Comparison of ENCODE assay signal across 8 mouse cellular contexts in genomic region chr5:113724446-113724845, GRCm38 (mm10). TPM values are rescaled to one million over a fixed set of nuclear protein-coding genes. Genes with fewer than 3 reads are reported as not detected.
DNase-seq lines count a peak whose midpoint lies in the region; ATAC-seq and TF ChIP-seq lines count a peak whose summit lies in the region.

Gene 1700069L16Rik, minus strand, starts transcription at chr5:113724772.

- TF ChIP-seq EP300 in liver, embryonic 14.5 days (IDR thresholded peaks at IDR 0.05; ENCODE audit: low read depth) = no peak

- 0 out of 2 replicates have a peak, but pooled peaks have one; percentile 14 for TF ChIP-seq POLR2A in bone marrow, adult 2 months (IDR thresholded peaks at IDR 0.05; ENCODE audit: borderline replicate concordance, control insufficient read depth, low read depth, low read length)

- TF ChIP-seq CTCF in bone marrow, adult 2 months (IDR thresholded peaks at IDR 0.05; ENCODE audit: control insufficient read depth, insufficient read depth, low read length) = peak; percentile 90
- peak; percentile 92 for TF ChIP-seq CTCF in liver, embryonic 14.5 days (IDR thresholded peaks at IDR 0.05; ENCODE audit: low read depth)

- H3K27me3 ChIP-seq in heart, embryonic 13.5 days (replicated peaks) = peaks cover 42% of the 10 kb centered on the region
- no peaks in the 10 kb centered on the region for H3K27me3 ChIP-seq in liver, embryonic 14.5 days (ENCODE audit: control insufficient read depth, insufficient read depth, low read length)
- H3K27me3 ChIP-seq in neural tube, embryonic 14.5 days (ENCODE audit: control insufficient read depth, insufficient read depth, low read length) = no peaks in the 10 kb centered on the region

- peak; percentile 72 for ATAC-seq in erythroblast, adult 5-6 weeks (replicated peaks; ENCODE audit: low FRiP score, poor library complexity, severe bottlenecking)
- ATAC-seq in heart, embryonic 13.5 days (ENCODE audit: extremely low read depth, insufficient number of reproducible peaks, low FRiP score, low TSS enrichment) = peak; percentile 31; the same call in 1 of the 2 replicates
- no peak for ATAC-seq in liver, embryonic 14.5 days (ENCODE audit: insufficient read depth)
- peak; percentile 70; the same call in 1 of the 2 replicates for ATAC-seq in neural tube, embryonic 14.5 days (ENCODE audit: low read depth)

- no peak within 1 kb of the TSS for H3K9ac ChIP-seq in heart, embryonic 13.5 days
- no peak within 1 kb of the TSS for H3K9ac ChIP-seq in liver, embryonic 14.5 days (replicated peaks)
- H3K9ac ChIP-seq in neural tube, embryonic 14.5 days (replicated peaks; ENCODE audit: low read depth, low read length) = no peak within 1 kb of the TSS

- H3K4me1 ChIP-seq in bone marrow, adult 2 months (ENCODE audit: control insufficient read depth, insufficient read depth, low read length) = no peaks in the 10 kb centered on the region
- H3K4me1 ChIP-seq in heart, embryonic 13.5 days = no peaks in the 10 kb centered on the region
- no peaks in the 10 kb centered on the region for H3K4me1 ChIP-seq in liver, embryonic 14.5 days (replicated peaks; ENCODE audit: control insufficient read depth in 2 of 2, insufficient read depth in 2 of 2, low read length in 1 of 2)
- H3K4me1 ChIP-seq in neural tube, embryonic 14.5 days (ENCODE audit: control insufficient read depth, insufficient read depth, low read length) = no peaks in the 10 kb centered on the region

- H3K4me2 ChIP-seq in heart, embryonic 13.5 days = no peak within 1 kb of the TSS
- H3K4me2 ChIP-seq in liver, embryonic 14.5 days (ENCODE audit: low read depth) = no peak within 1 kb of the TSS
- H3K4me2 ChIP-seq in neural tube, embryonic 14.5 days (ENCODE audit: low read depth, low read length) = no peak within 1 kb of the TSS

- no peak within 1 kb of the TSS for H3K4me3 ChIP-seq in bone marrow, adult 2 months (replicated peaks; ENCODE audit: control insufficient read depth, low read depth, low read length)
- H3K4me3 ChIP-seq in heart, embryonic 13.5 days = no peak within 1 kb of the TSS
- no peak within 1 kb of the TSS for H3K4me3 ChIP-seq in liver, embryonic 14.5 days (ENCODE audit: insufficient read depth in 1 of 2, low read depth in 2 of 2, low read length in 2 of 2)
- H3K4me3 ChIP-seq in neural tube, embryonic 14.5 days (ENCODE audit: low read depth, low read length) = no peak within 1 kb of the TSS

- no peaks in the 10 kb centered on the region for H3K36me3 ChIP-seq in heart, embryonic 13.5 days
- no peaks in the 10 kb centered on the region for H3K36me3 ChIP-seq in liver, embryonic 14.5 days (replicated peaks; ENCODE audit: control insufficient read depth, insufficient read depth, low read depth)
- no peaks in the 10 kb centered on the region for H3K36me3 ChIP-seq in neural tube, embryonic 14.5 days (ENCODE audit: control insufficient read depth, insufficient read depth, low read length)

- DNase-seq in A20 (ENCODE audit: low read depth, low spot score) = peak; percentile 65
- peak; percentile 90 for DNase-seq in kidney, postnatal 10 days
- DNase-seq in liver, embryonic 14.5 days (ENCODE audit: low read depth in 3 of 3, low spot score in 3 of 3) = peak; percentile 36 to 42 (median 39)
- DNase-seq in testis, postnatal 14 days (ENCODE audit: low spot score) = peak; percentile 80

- WGBS in bone marrow, adult 2 months = 5% methylated on average over 15 of the region's 15 CpGs
- 3% methylated on average over 15 of the region's 15 CpGs for WGBS in heart, embryonic 13.5 days
- WGBS in liver, embryonic 14.5 days (ENCODE audit: insufficient replicate concordance) = 6% methylated on average over 15 of the region's 15 CpGs
- 3% methylated on average over 15 of the region's 15 CpGs for WGBS in neural tube, embryonic 14.5 days

- no peaks in the 10 kb centered on the region for H3K9me3 ChIP-seq in heart, embryonic 13.5 days
- no peaks in the 10 kb centered on the region for H3K9me3 ChIP-seq in liver, embryonic 14.5 days (ENCODE audit: control insufficient read depth, low read length)
- H3K9me3 ChIP-seq in neural tube, embryonic 14.5 days (ENCODE audit: control insufficient read depth, low read length) = no peaks in the 10 kb centered on the region

- no peak within 1 kb of the TSS for H3K27ac ChIP-seq in bone marrow, adult 2 months (ENCODE audit: control insufficient read depth, insufficient read depth, low read depth, low read length, poor library complexity)
- H3K27ac ChIP-seq in heart, embryonic 13.5 days (replicated peaks) = no peak within 1 kb of the TSS
- H3K27ac ChIP-seq in liver, embryonic 14.5 days = no peak within 1 kb of the TSS
- H3K27ac ChIP-seq in neural tube, embryonic 14.5 days (ENCODE audit: low read depth, low read length) = no peak within 1 kb of the TSS

RNA-seq across cellular contexts. Expression of gene 1700069L16Rik, which starts in this region (rescaled TPM):
- not detected in 2 replicates for polyA plus RNA-seq in bone marrow, adult 2 months (2011; ENCODE audit: insufficient read depth, insufficient read length, low replicate concordance, missing spikeins)
- total RNA-seq in erythroblast, adult 5-6 weeks (2015; ENCODE audit: low replicate concordance) = not detected in 2 replicates
- total RNA-seq in erythroblast, adult 5-6 weeks (2017; ENCODE audit: low replicate concordance) = not detected in 2 replicates
- not detected in 2 replicates for polyA plus RNA-seq in heart, embryonic 13.5 days (2015; fragmentation: Nextera tagmentation; extraction: Ambion mirVana)
- not detected in 2 replicates for polyA plus RNA-seq in liver, embryonic 14.5 days (2012; rRNA removed)
- polyA plus RNA-seq in liver, embryonic 14.5 days (2014; fragmentation: Nextera tagmentation; extraction: Ambion mirVana) = not detected in 2 replicates
- not detected in 2 replicates for polyA plus RNA-seq in neural tube, embryonic 14.5 days (2014; fragmentation: Nextera tagmentation; extraction: Ambion mirVana)

Comparison
In these comparisons a context has a peak if more than half of its experiments do, and no peak if none do; other contexts are left out.
1. Peak in ATAC-seq in erythroblast, adult 5-6 weeks; RNA of the gene not detected or under 1 TPM.
2. Peak in ATAC-seq in heart, embryonic 13.5 days; RNA of the gene not detected or under 1 TPM.
3. Peak in DNase-seq in liver, embryonic 14.5 days; RNA of the gene not detected or under 1 TPM.
4. Peak in ATAC-seq in neural tube, embryonic 14.5 days; RNA of the gene not detected or under 1 TPM.
5. DNase-seq: peak in every context shown above with its lines; median percentile 90 in kidney, postnatal 10 days; 80 in testis, postnatal 14 days; 65 in A20; 39 in liver, embryonic 14.5 days.